Mouse (Mus musculus): ENCODE data around the gene Il17rd.

DNA sequence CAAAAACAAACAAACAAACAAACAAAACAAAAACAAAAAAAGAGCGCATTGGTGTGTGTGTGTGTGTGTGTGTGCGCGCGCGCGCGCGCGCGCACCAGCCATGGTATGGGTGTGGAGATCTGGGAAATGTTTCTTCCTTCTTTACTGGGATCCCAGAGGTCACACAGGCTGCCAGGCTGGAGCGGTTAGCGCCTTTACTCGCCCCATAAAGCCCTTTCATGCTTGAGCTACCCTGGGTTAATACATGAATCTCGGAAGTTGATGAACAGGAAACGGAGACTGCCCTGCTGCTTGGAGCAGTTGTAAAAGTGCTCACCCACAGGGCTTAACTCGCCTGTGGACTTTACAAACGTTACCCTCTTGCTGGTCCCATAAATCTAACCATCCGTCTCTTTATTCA, 47.1 kb upstream of the Il17rd start:
- TF ChIP-seq CHD1 (IDR thresholded peaks at IDR 0.05; ENCODE audit: low read depth, low read length), result no peak
- TF ChIP-seq SIN3A (IDR thresholded peaks at IDR 0.05; ENCODE audit: low read length), result no peak
- no peak for TF ChIP-seq EP300 (IDR thresholded peaks at IDR 0.05; ENCODE audit: low read depth in 1 of 2, low read length in 2 of 2)
- TF ChIP-seq POLR2A (IDR thresholded peaks at IDR 0.05; ENCODE audit: control insufficient read depth in 1 of 2, insufficient read depth in 1 of 2, low read depth in 1 of 2, low read length in 2 of 2, poor library complexity in 1 of 2), result no peak
- TF ChIP-seq NELFE (IDR thresholded peaks at IDR 0.05; ENCODE audit: low read depth, low read length), result no peak
- TF ChIP-seq MAFK (IDR thresholded peaks at IDR 0.05; ENCODE audit: borderline replicate concordance, low read depth, low read length), result no peak
- TF ChIP-seq CTCF (IDR thresholded peaks at IDR 0.05 in 2 of 3, conservative IDR thresholded peaks at IDR 0.05 in 1 of 3; ENCODE audit: control insufficient read depth in 1 of 3, insufficient read depth in 1 of 3, low read depth in 2 of 3, low read length in 3 of 3, poor library complexity in 1 of 3, severe bottlenecking in 1 of 3), result no peak
- TF ChIP-seq MAX (IDR thresholded peaks at IDR 0.05; ENCODE audit: low read length), result no peak
- TF ChIP-seq BHLHE40 (IDR thresholded peaks at IDR 0.05; ENCODE audit: borderline replicate concordance, low read depth, low read length), result no peak
